Mouse (Mus musculus) fibroblast of lung, adult 2 months (primary cell): ENCODE measurements at regions not wholly inside any gene's neighbourhood (a gene's known extent, or its start where the extent isn't known, plus 50 kb on each side); places are given as distances from the start of the nearest gene placed in this dataset.

Experiments used
- DNase-seq: peaks from one replicate; pipeline ENCODE4 v3.0.0-alpha.2; 2011; ENCODE audit warnings: low read depth

GRCm38 (mm10) chr6:95179993-95180392, 63.0 kb downstream of the Kbtbd8 start:
- no peak for DNase-seq

- DNase-seq: no peak
These were observed 65.2 kb downstream of the Kbtbd8 start for GRCm38 (mm10) chr6:95182238-95182637.

GRCm38 (mm10) chr6:95185074-95185931, 68.3 kb downstream of the Kbtbd8 start:
- DNase-seq: no peak

GRCm38 (mm10) chr6:95196631-95197030, 79.6 kb downstream of the Kbtbd8 start:
- no peak for DNase-seq

- no peak for DNase-seq
These were observed 81.6 kb downstream of the Kbtbd8 start for GRCm38 (mm10) chr6:95198611-95199010.

GRCm38 (mm10) chr6:95202291-95202790, 85.3 kb downstream of the Kbtbd8 start:
- DNase-seq: no peak

GRCm38 (mm10) chr6:95202978-95203377, 85.9 kb downstream of the Kbtbd8 start:
- no peak for DNase-seq

GRCm38 (mm10) chr6:95204231-95204630, 87.2 kb downstream of the Kbtbd8 start:
- DNase-seq: no peak

GRCm38 (mm10) chr6:95207063-95207462, 90.0 kb downstream of the Kbtbd8 start:
- DNase-seq: no peak

GRCm38 (mm10) chr6:95217431-95217830, 100.4 kb downstream of the Kbtbd8 start:
- DNase-seq: no peak

GRCm38 (mm10) chr6:95218830-95219229, 101.8 kb downstream of the Kbtbd8 start:
- no peak for DNase-seq

- DNase-seq: peak; percentile 13
These were observed 98.4 kb upstream of the Gm10234 start for GRCm38 (mm10) chr6:95223537-95223936.

- no peak for DNase-seq
These were observed 92.0 kb upstream of the Gm10234 start for GRCm38 (mm10) chr6:95229885-95230284.

- DNase-seq: no peak
These were observed 87.2 kb upstream of the Gm10234 start for GRCm38 (mm10) chr6:95234712-95235111.

GRCm38 (mm10) chr6:95243657-95244056, 78.3 kb upstream of the Gm10234 start:
- DNase-seq: no peak

- no peak for DNase-seq
These were observed 77.0 kb upstream of the Gm10234 start for GRCm38 (mm10) chr6:95244911-95245310.

- no peak for DNase-seq
These were observed 65.6 kb upstream of the Gm10234 start for GRCm38 (mm10) chr6:95256303-95256702.

GRCm38 (mm10) chr6:95261001-95261400, 60.9 kb upstream of the Gm10234 start:
- DNase-seq: no peak

- DNase-seq: no peak
These were observed 57.7 kb upstream of the Gm10234 start for GRCm38 (mm10) chr6:95264011-95264869.

GRCm38 (mm10) chr6:95269524-95269923, 52.4 kb upstream of the Gm10234 start:
- DNase-seq: no peak
